ENCODE assay signal across 18 mouse cellular contexts in genomic region chr6:33874291-33875014, GRCm38 (mm10).
A peak's percentile ranks its signal among the peaks of the same experiment; 100 is the strongest.
DNase-seq lines count a peak whose midpoint lies in the region; ATAC-seq and TF ChIP-seq lines count a peak whose summit lies in the region.
"Had no signal": no experiment of that assay in that cellular context is flagged by ENCODE, and none has a peak within 500 bp of the region (broad histone marks: within the 10 kb centered on the region; RNA-seq: fewer than 3 reads in every experiment).

No protein-coding gene starts in this region.

- TF ChIP-seq POLR2A in thymus, adult 2 months (IDR thresholded peaks at IDR 0.05; ENCODE audit: control insufficient read depth, extremely low read depth, insufficient read depth, low read length, poor library complexity), result no peak

- H3K27ac ChIP-seq in hindbrain, embryonic 15.5 days (replicated peaks), result no peak overlapping the region
- no peak overlapping the region for H3K27ac ChIP-seq in hindbrain, embryonic 13.5 days
- H3K27ac ChIP-seq in thymus, adult 2 months (ENCODE audit: control insufficient read depth, insufficient read depth, low read length), result no peak overlapping the region
- H3K27ac ChIP-seq: embryonic facial prominence, embryonic 15.5 days; liver, embryonic 12.5 days; macrophage had no signal

- no peaks in the 10 kb centered on the region for H3K27me3 ChIP-seq in hindbrain, embryonic 15.5 days
- H3K27me3 ChIP-seq in hindbrain, embryonic 13.5 days, result no peaks in the 10 kb centered on the region
- H3K27me3 ChIP-seq in thymus, adult 2 months (ENCODE audit: control insufficient read depth, insufficient read depth, low read length), result no peaks in the 10 kb centered on the region
- H3K27me3 ChIP-seq: embryonic facial prominence, embryonic 15.5 days; liver, embryonic 12.5 days had no signal

- H3K9ac ChIP-seq in hindbrain, embryonic 15.5 days, result no peak overlapping the region
- no peak overlapping the region for H3K9ac ChIP-seq in hindbrain, embryonic 13.5 days
- H3K9ac ChIP-seq: embryonic facial prominence, embryonic 15.5 days; liver, embryonic 12.5 days; lung, embryonic 14.5 days had no signal

- DNase-seq in brain, adult 2 months (ENCODE audit: low read depth, low spot score), result peak; percentile 87
- peak; percentile 59 for DNase-seq in cerebellum, adult 11-12 months
- DNase-seq in cerebellum, postnatal 25 days, result peak; percentile 61 to 68
- DNase-seq in Muller cell, postnatal 12 days (ENCODE audit: inconsistent ontology term), result no peak
- DNase-seq in thymus, adult 2 months, result no peak
- no peak for DNase-seq in kidney, postnatal 36 days
- DNase-seq: heart, adult 11 months; kidney, adult 8-10 months; kidney, postnatal 4 days; lung, embryonic 14.5 days; right cerebral cortex, adult 18-20 months; thymus, postnatal 4 days had no signal

- WGBS in hindbrain, embryonic 15.5 days, result 49% methylated on average over 8 of the region's 8 CpGs
- WGBS in hindbrain, embryonic 13.5 days, result 50% methylated on average over 8 of the region's 8 CpGs
- 96% methylated on average over 8 of the region's 8 CpGs for WGBS in thymus, adult 2 months

- peak; percentile 65; the same call in 1 of the 2 replicates for ATAC-seq in hindbrain, embryonic 15.5 days (ENCODE audit: low FRiP score, low read depth)
- ATAC-seq in hindbrain, embryonic 13.5 days (ENCODE audit: low FRiP score), result no peak
- ATAC-seq: liver, embryonic 12.5 days had no signal

- no peak for TF ChIP-seq CTCF in thymus, adult 2 months (IDR thresholded peaks at IDR 0.05; ENCODE audit: borderline replicate concordance, control insufficient read depth, extremely low read depth, insufficient read depth, low read length, poor library complexity)

- no peak overlapping the region for H3K4me2 ChIP-seq in hindbrain, embryonic 15.5 days
- no peak overlapping the region for H3K4me2 ChIP-seq in hindbrain, embryonic 13.5 days
- H3K4me2 ChIP-seq: embryonic facial prominence, embryonic 15.5 days; liver, embryonic 12.5 days; lung, embryonic 14.5 days; midbrain, embryonic 11.5 days had no signal

- no peak overlapping the region for H3K4me3 ChIP-seq in hindbrain, embryonic 15.5 days
- no peak overlapping the region for H3K4me3 ChIP-seq in hindbrain, embryonic 13.5 days
- no peak overlapping the region for H3K4me3 ChIP-seq in thymus, adult 2 months (ENCODE audit: control insufficient read depth, insufficient read depth, low read length)
- H3K4me3 ChIP-seq: embryonic facial prominence, embryonic 15.5 days; liver, embryonic 12.5 days had no signal

- peaks cover 28% of the 10 kb centered on the region for H3K4me1 ChIP-seq in hindbrain, embryonic 15.5 days (replicated peaks)
- H3K4me1 ChIP-seq in hindbrain, embryonic 13.5 days (replicated peaks), result peaks cover 44% of the 10 kb centered on the region
- H3K4me1 ChIP-seq in thymus, adult 2 months (replicated peaks; ENCODE audit: control insufficient read depth, insufficient read depth, low read length), result no peaks in the 10 kb centered on the region
- H3K4me1 ChIP-seq: liver, embryonic 12.5 days had no signal

- H3K9me3 ChIP-seq in hindbrain, embryonic 15.5 days, result no peaks in the 10 kb centered on the region
- no peaks in the 10 kb centered on the region for H3K9me3 ChIP-seq in hindbrain, embryonic 13.5 days
- H3K9me3 ChIP-seq: embryonic facial prominence, embryonic 15.5 days; liver, embryonic 12.5 days had no signal

- H3K36me3 ChIP-seq in hindbrain, embryonic 15.5 days, result no peaks in the 10 kb centered on the region
- no peaks in the 10 kb centered on the region for H3K36me3 ChIP-seq in hindbrain, embryonic 13.5 days
- H3K36me3 ChIP-seq in thymus, adult 2 months (ENCODE audit: control insufficient read depth, insufficient read depth, low read length), result no peaks in the 10 kb centered on the region
- H3K36me3 ChIP-seq: embryonic facial prominence, embryonic 15.5 days; liver, embryonic 12.5 days had no signal

Comparison
In these comparisons a context has a peak if more than half of its experiments do, and no peak if none do; other contexts are left out.
1. DNase-seq: peak in brain, adult 2 months (single experiment), cerebellum, adult 11-12 months (single experiment) and cerebellum, postnatal 25 days (2 of 2); none in Muller cell, postnatal 12 days (single experiment), thymus, adult 2 months (single experiment) and kidney, postnatal 36 days (0 of 2).